Mouse (Mus musculus): Measurements from ENCODE around the gene Ptbp1. TPM values are rescaled to one million over a fixed set of nuclear protein-coding genes. Genes with fewer than 3 reads are reported as not detected.

The Ptbp1 gene
- polyA plus RNA-seq, 1 experiment, result 251 TPM

GRCm38 (mm10) chr10:79820277-79820676 is 34.0 kb upstream of the Ptbp1 start:
- no peaks in the 10 kb centered on the region for H3K36me3 ChIP-seq (ENCODE audit: control insufficient read depth, insufficient read depth, low read length)

GRCm38 (mm10) chr10:79820782-79821181 is 33.4 kb upstream of the Ptbp1 start, which contains the start of gene Misp:
Gene Misp, plus strand, starts transcription at chr10:79820989.
- 83% methylated on average over 11 of the region's 11 CpGs for WGBS
- no peak for TF ChIP-seq CTCF (IDR thresholded peaks at IDR 0.05; ENCODE audit: extremely low read depth, insufficient read depth, insufficient read length, insufficient replicate concordance)
- TF ChIP-seq POLR2A (IDR thresholded peaks at IDR 0.05; ENCODE audit: low read depth, low read length), result no peak
- no peaks in the 10 kb centered on the region for H3K27me3 ChIP-seq (ENCODE audit: control insufficient read depth, insufficient read depth, low read length)
- no peaks in the 10 kb centered on the region for H3K4me1 ChIP-seq (ENCODE audit: control insufficient read depth, insufficient read depth, insufficient read length)
- no peak for DNase-seq (ENCODE audit: low read depth in 1 of 2, low spot score in 2 of 2)
- no peak within 1 kb of the TSS for H3K27ac ChIP-seq (ENCODE audit: insufficient read depth, low read length)
- H3K4me3 ChIP-seq (ENCODE audit: extremely low read depth, insufficient read depth, insufficient read length), result no peak within 1 kb of the TSS
- H3K36me3 ChIP-seq (ENCODE audit: control insufficient read depth, insufficient read depth, low read length), result no peaks in the 10 kb centered on the region

More at GRCm38 (mm10) chr10:79820277-79820676, 34.0 kb upstream of the Ptbp1 start:
- H3K4me1 ChIP-seq (ENCODE audit: control insufficient read depth, insufficient read depth, insufficient read length), result no peaks in the 10 kb centered on the region
- TF ChIP-seq POLR2A (IDR thresholded peaks at IDR 0.05; ENCODE audit: low read depth, low read length), result no peak
- no peak for TF ChIP-seq CTCF (IDR thresholded peaks at IDR 0.05; ENCODE audit: extremely low read depth, insufficient read depth, insufficient read length, insufficient replicate concordance)
- 81% methylated on average over 8 of the region's 8 CpGs for WGBS
- no peak overlapping the region for H3K4me3 ChIP-seq (ENCODE audit: extremely low read depth, insufficient read depth, insufficient read length)
- DNase-seq (ENCODE audit: low read depth in 1 of 2, low spot score in 2 of 2), result no peak
- H3K27me3 ChIP-seq (ENCODE audit: control insufficient read depth, insufficient read depth, low read length), result no peaks in the 10 kb centered on the region
- no peak overlapping the region for H3K27ac ChIP-seq (ENCODE audit: insufficient read depth, low read length)

GRCm38 (mm10) chr10:79821731-79822130 is 32.5 kb upstream of the Ptbp1 start:
- DNase-seq (ENCODE audit: low read depth in 1 of 2, low spot score in 2 of 2), result no peak
- Histone ChIP-seq H3K4me1 (ENCODE audit: control insufficient read depth, insufficient read depth, insufficient read length) (no peaks in the 10 kb centered on the region), H3K27ac (ENCODE audit: insufficient read depth, low read length) (no peak overlapping the region), H3K4me3 (ENCODE audit: extremely low read depth, insufficient read depth, insufficient read length) (no peak overlapping the region), H3K27me3 (ENCODE audit: control insufficient read depth, insufficient read depth, low read length) (no peaks in the 10 kb centered on the region), H3K36me3 (ENCODE audit: control insufficient read depth, insufficient read depth, low read length) (no peaks in the 10 kb centered on the region)
- WGBS, result 92% methylated on average over 12 of the region's 12 CpGs
- TF ChIP-seq CTCF (IDR thresholded peaks at IDR 0.05; ENCODE audit: extremely low read depth, insufficient read depth, insufficient read length, insufficient replicate concordance) (no peak), POLR2A (IDR thresholded peaks at IDR 0.05; ENCODE audit: low read depth, low read length) (no peak)

- Histone ChIP-seq H3K27ac (ENCODE audit: insufficient read depth, low read length) (no peak overlapping the region), H3K4me1 (ENCODE audit: control insufficient read depth, insufficient read depth, insufficient read length) (no peaks in the 10 kb centered on the region), H3K4me3 (ENCODE audit: extremely low read depth, insufficient read depth, insufficient read length) (no peak overlapping the region), H3K27me3 (ENCODE audit: control insufficient read depth, insufficient read depth, low read length) (no peaks in the 10 kb centered on the region), H3K36me3 (ENCODE audit: control insufficient read depth, insufficient read depth, low read length) (no peaks in the 10 kb centered on the region)
- no peak for TF ChIP-seq POLR2A (IDR thresholded peaks at IDR 0.05; ENCODE audit: low read depth, low read length)
- no peak for TF ChIP-seq CTCF (IDR thresholded peaks at IDR 0.05; ENCODE audit: extremely low read depth, insufficient read depth, insufficient read length, insufficient replicate concordance)
- DNase-seq (ENCODE audit: low read depth in 1 of 2, low spot score in 2 of 2), result no peak
- 85% methylated on average over 17 of the region's 17 CpGs for WGBS
Measured at GRCm38 (mm10) chr10:79822372-79822771, 31.9 kb upstream of the Ptbp1 start.

GRCm38 (mm10) chr10:79823011-79823410 is 31.2 kb upstream of the Ptbp1 start:
- no peak overlapping the region for H3K4me3 ChIP-seq (ENCODE audit: extremely low read depth, insufficient read depth, insufficient read length)
- WGBS, result 55% methylated on average over 6 of the region's 6 CpGs
- H3K27ac ChIP-seq (ENCODE audit: insufficient read depth, low read length), result no peak overlapping the region
- H3K27me3 ChIP-seq (ENCODE audit: control insufficient read depth, insufficient read depth, low read length), result no peaks in the 10 kb centered on the region
- no peaks in the 10 kb centered on the region for H3K36me3 ChIP-seq (ENCODE audit: control insufficient read depth, insufficient read depth, low read length)
- TF ChIP-seq CTCF (IDR thresholded peaks at IDR 0.05; ENCODE audit: extremely low read depth, insufficient read depth, insufficient read length, insufficient replicate concordance) (no peak), POLR2A (IDR thresholded peaks at IDR 0.05; ENCODE audit: low read depth, low read length) (no peak)
- no peaks in the 10 kb centered on the region for H3K4me1 ChIP-seq (ENCODE audit: control insufficient read depth, insufficient read depth, insufficient read length)
- DNase-seq (ENCODE audit: low read depth in 1 of 2, low spot score in 2 of 2), result no peak

- Histone ChIP-seq H3K27ac (ENCODE audit: insufficient read depth, low read length) (no peak overlapping the region), H3K4me3 (ENCODE audit: extremely low read depth, insufficient read depth, insufficient read length) (no peak overlapping the region)
- DNase-seq (ENCODE audit: low read depth in 1 of 2, low spot score in 2 of 2), result no peak
Measured at GRCm38 (mm10) chr10:79824413-79824812, 29.8 kb upstream of the Ptbp1 start.

GRCm38 (mm10) chr10:79831583-79831982 is 22.6 kb upstream of the Ptbp1 start:
- Histone ChIP-seq H3K4me3 (ENCODE audit: extremely low read depth, insufficient read depth, insufficient read length) (no peak overlapping the region), H3K27me3 (ENCODE audit: control insufficient read depth, insufficient read depth, low read length) (no peaks in the 10 kb centered on the region), H3K36me3 (ENCODE audit: control insufficient read depth, insufficient read depth, low read length) (no peaks in the 10 kb centered on the region), H3K27ac (ENCODE audit: insufficient read depth, low read length) (no peak overlapping the region), H3K4me1 (ENCODE audit: control insufficient read depth, insufficient read depth, insufficient read length) (no peaks in the 10 kb centered on the region; the same call in 1 of the 2 replicates)
- 56% methylated on average over 3 of the region's 3 CpGs for WGBS
- DNase-seq (ENCODE audit: low read depth in 1 of 2, low spot score in 2 of 2), result no peak
- no peak for TF ChIP-seq CTCF (IDR thresholded peaks at IDR 0.05; ENCODE audit: extremely low read depth, insufficient read depth, insufficient read length, insufficient replicate concordance)
- no peak for TF ChIP-seq POLR2A (IDR thresholded peaks at IDR 0.05; ENCODE audit: low read depth, low read length)

More at GRCm38 (mm10) chr10:79824413-79824812, 29.8 kb upstream of the Ptbp1 start:
- 42% methylated on average over 6 of the region's 6 CpGs for WGBS
- TF ChIP-seq CTCF (IDR thresholded peaks at IDR 0.05; ENCODE audit: extremely low read depth, insufficient read depth, insufficient read length, insufficient replicate concordance) (no peak), POLR2A (IDR thresholded peaks at IDR 0.05; ENCODE audit: low read depth, low read length) (no peak)
- H3K4me1 ChIP-seq (ENCODE audit: control insufficient read depth, insufficient read depth, insufficient read length), result no peaks in the 10 kb centered on the region
- no peaks in the 10 kb centered on the region for H3K36me3 ChIP-seq (ENCODE audit: control insufficient read depth, insufficient read depth, low read length)
- no peaks in the 10 kb centered on the region for H3K27me3 ChIP-seq (ENCODE audit: control insufficient read depth, insufficient read depth, low read length)

Data from spleen, adult 2 months (tissue).